Mouse (Mus musculus) thymus, adult 2 months (tissue): ENCODE measurements around the gene Phactr2.

Experiments used
- CTCF ChIP-seq: fragments of 200-500 bp; IDR thresholded peaks from 2 replicates; pipeline ENCODE4 v1.5.1; 2012; ENCODE audit warnings: mild to moderate bottlenecking, control low read depth, low read length, moderate library complexity, borderline replicate concordance; ENCODE audit not compliant: control insufficient read depth, poor library complexity, insufficient read depth; ENCODE audit errors: extremely low read depth
- POLR2A ChIP-seq: fragments of 200-500 bp; IDR thresholded peaks from 2 replicates; pipeline ENCODE4 v1.6.1; 2012; ENCODE audit warnings: mild to moderate bottlenecking, low read length, control low read depth, moderate library complexity; ENCODE audit not compliant: control insufficient read depth, poor library complexity, insufficient read depth; ENCODE audit errors: extremely low read depth

- TF ChIP-seq CTCF: no peak
- no peak for TF ChIP-seq POLR2A
These were observed 909 bp upstream of the Phactr2 start for GRCm38 (mm10) chr10:13475121-13475520.
